Mouse (Mus musculus): ENCODE data around the gene Aldh3b3.

Aldh3b3 gene

GRCm38 (mm10) chr19:3958470-3958869 is at the start of gene Aldh3b3:
Gene Aldh3b3, plus strand, starts transcription at chr19:3958645.
- no peak for DNase-seq (ENCODE audit: low spot score in 2 of 2)

GRCm38 (mm10) chr19:3910206-3910605 is 48.2 kb upstream of the Aldh3b3 start:
- no peak for DNase-seq (ENCODE audit: low spot score in 2 of 2)

GRCm38 (mm10) chr19:3912337-3913204 is 45.9 kb upstream of the Aldh3b3 start, which contains the start of gene Ndufs8:
Gene Ndufs8, minus strand, starts transcription at chr19:3912774.
- peak; percentile 96 to 98 for DNase-seq (ENCODE audit: low spot score in 2 of 2)

GRCm38 (mm10) chr19:3913692-3914091 is 44.8 kb upstream of the Aldh3b3 start:
- no peak for DNase-seq (ENCODE audit: low spot score in 2 of 2)

- no peak for DNase-seq (ENCODE audit: low spot score in 2 of 2)
Measured at GRCm38 (mm10) chr19:3914535-3914934, 43.9 kb upstream of the Aldh3b3 start.

- DNase-seq (ENCODE audit: low spot score in 2 of 2): no peak
Measured at GRCm38 (mm10) chr19:3916727-3917126, 41.7 kb upstream of the Aldh3b3 start.

GRCm38 (mm10) chr19:3919928-3920327 is 38.5 kb upstream of the Aldh3b3 start:
- no peak for DNase-seq (ENCODE audit: low spot score in 2 of 2)

GRCm38 (mm10) chr19:3922661-3923371 is 35.6 kb upstream of the Aldh3b3 start:
- DNase-seq (ENCODE audit: low spot score in 2 of 2): peak; percentile 68 to 71

GRCm38 (mm10) chr19:3923586-3923985 is 34.9 kb upstream of the Aldh3b3 start:
- peak; percentile 85 to 86 for DNase-seq (ENCODE audit: low spot score in 2 of 2)

GRCm38 (mm10) chr19:3924190-3924589 is 34.3 kb upstream of the Aldh3b3 start:
- no peak for DNase-seq (ENCODE audit: low spot score in 2 of 2)

GRCm38 (mm10) chr19:3924868-3925267 is 33.6 kb upstream of the Aldh3b3 start:
- DNase-seq (ENCODE audit: low spot score in 2 of 2): no peak

- DNase-seq (ENCODE audit: low spot score in 2 of 2): no peak
Measured at GRCm38 (mm10) chr19:3925859-3926258, 32.6 kb upstream of the Aldh3b3 start.

GRCm38 (mm10) chr19:3926279-3926678 is 32.2 kb upstream of the Aldh3b3 start:
- no peak for DNase-seq (ENCODE audit: low spot score in 2 of 2)

- DNase-seq (ENCODE audit: low spot score in 2 of 2): no peak
Measured at GRCm38 (mm10) chr19:3926685-3927084, 31.8 kb upstream of the Aldh3b3 start.

- no peak for DNase-seq (ENCODE audit: low spot score in 2 of 2)
Measured at GRCm38 (mm10) chr19:3927989-3928388, 30.5 kb upstream of the Aldh3b3 start.

- DNase-seq (ENCODE audit: low spot score in 2 of 2): no peak
Measured at GRCm38 (mm10) chr19:3928779-3929178, 29.7 kb upstream of the Aldh3b3 start.

GRCm38 (mm10) chr19:3929211-3929941 is 29.1 kb upstream of the Aldh3b3 start, which contains the start of gene Aldh3b1:
Gene Aldh3b1, minus strand, starts transcription at chr19:3929808.
- peak; percentile 54 to 69 for DNase-seq (ENCODE audit: low spot score in 2 of 2)

GRCm38 (mm10) chr19:3930262-3931057 is 28.0 kb upstream of the Aldh3b3 start:
- DNase-seq (ENCODE audit: low spot score in 2 of 2): peak; percentile 55 to 56

- DNase-seq (ENCODE audit: low spot score in 2 of 2): peak; percentile 62 to 66
Measured at GRCm38 (mm10) chr19:3931716-3932115, 26.7 kb upstream of the Aldh3b3 start.

- DNase-seq (ENCODE audit: low spot score in 2 of 2): peak; percentile 87 to 90
Measured at GRCm38 (mm10) chr19:3935032-3935895, 23.2 kb upstream of the Aldh3b3 start, which contains the start of gene Unc93b1. Gene Unc93b1, plus strand, starts transcription at chr19:3935186.

All from spleen, postnatal 36 days (tissue).